Mouse (Mus musculus): ENCODE results near the gene Gtf2f1.

DNA sequence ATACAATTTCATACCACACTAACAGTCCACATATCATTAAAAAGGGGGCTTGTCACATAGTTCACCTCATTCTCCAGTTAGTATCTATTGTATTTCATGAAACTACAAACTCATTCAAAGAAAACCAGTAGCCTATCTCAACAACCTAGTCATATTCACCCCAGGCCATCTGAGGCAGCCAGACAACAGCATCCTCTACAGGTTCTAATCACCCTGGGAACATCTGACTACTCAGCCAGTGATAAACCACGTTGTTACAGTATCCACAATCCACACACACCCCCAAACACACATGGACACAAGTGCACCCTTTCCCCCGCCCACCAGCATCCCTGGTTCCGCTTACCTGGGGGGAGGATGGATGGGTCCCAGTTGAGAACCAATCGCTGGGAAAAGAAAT lies 16.4 kb upstream of the Gtf2f1 start:
- TF ChIP-seq CTCF (IDR thresholded peaks at IDR 0.05; ENCODE audit: extremely low read depth, insufficient read depth, insufficient read length, insufficient replicate concordance), result no peak
- no peak for TF ChIP-seq POLR2A (IDR thresholded peaks at IDR 0.05; ENCODE audit: low read depth, low read length)

All from spleen, adult 2 months (tissue).